ENCODE assay signal across 10 mouse cellular contexts in genomic region chr6:113480555-113481373, GRCm38 (mm10). TPM values are rescaled to one million over a fixed set of nuclear protein-coding genes. Genes with fewer than 3 reads are reported as not detected.
DNase-seq lines count a peak whose midpoint lies in the region; ATAC-seq and TF ChIP-seq lines count a peak whose summit lies in the region.
"Had no signal": no experiment of that assay in that cellular context is flagged by ENCODE, and none has a peak within 500 bp of the region (broad histone marks: within the 10 kb centered on the region; RNA-seq: fewer than 3 reads in every experiment).

No protein-coding gene starts in this region.

- H3K4me3 ChIP-seq in megakaryocyte, embryonic 14.5 days (replicated peaks), result peak overlapping the region; percentile 46
- H3K4me3 ChIP-seq in kidney, postnatal 0 days (replicated peaks; ENCODE audit: low read depth, low read length), result no peak overlapping the region
- no peak overlapping the region for H3K4me3 ChIP-seq in stomach, embryonic 15.5 days (replicated peaks)
- no peak overlapping the region for H3K4me3 ChIP-seq in intestine, embryonic 15.5 days (replicated peaks)

- H3K27ac ChIP-seq in kidney, postnatal 0 days, result no peak overlapping the region
- H3K27ac ChIP-seq in stomach, embryonic 15.5 days, result peak overlapping the region; percentile 35; the same call in 1 of the 2 replicates
- H3K27ac ChIP-seq in intestine, embryonic 15.5 days, result no peak overlapping the region

- peaks cover 34% of the 10 kb centered on the region for H3K27me3 ChIP-seq in megakaryocyte, embryonic 14.5 days (replicated peaks)
- no peaks in the 10 kb centered on the region for H3K27me3 ChIP-seq in kidney, postnatal 0 days (ENCODE audit: insufficient read depth, low read length)
- peaks cover 23% of the 10 kb centered on the region; the same call in 1 of the 2 replicates for H3K27me3 ChIP-seq in stomach, embryonic 15.5 days (replicated peaks)
- peaks cover 24% of the 10 kb centered on the region for H3K27me3 ChIP-seq in intestine, embryonic 15.5 days (replicated peaks)

- 57% methylated on average over 18 of the region's 18 CpGs for WGBS in kidney, postnatal 0 days
- WGBS in stomach, embryonic 15.5 days, result 56% methylated on average over 18 of the region's 18 CpGs
- 63% methylated on average over 18 of the region's 18 CpGs for WGBS in intestine, embryonic 15.5 days

- TF ChIP-seq CTCF in kidney, postnatal 0 days (IDR thresholded peaks at IDR 0.05; ENCODE audit: low read depth), result no peak

- ATAC-seq in megakaryocyte, adult 5-6 weeks (ENCODE audit: poor library complexity, severe bottlenecking), result no peak
- no peak for ATAC-seq in kidney, postnatal 0 days (replicated peaks; ENCODE audit: low FRiP score, low read depth)
- ATAC-seq in stomach, embryonic 15.5 days (ENCODE audit: insufficient read depth, low FRiP score, low read depth), result no peak
- no peak for ATAC-seq in intestine, embryonic 15.5 days

- H3K36me3 ChIP-seq in megakaryocyte, embryonic 14.5 days (replicated peaks; ENCODE audit: low read length), result peaks cover 11% of the 10 kb centered on the region
- no peaks in the 10 kb centered on the region for H3K36me3 ChIP-seq in kidney, postnatal 0 days (ENCODE audit: insufficient read depth, low read length)
- H3K36me3 ChIP-seq in stomach, embryonic 15.5 days, result no peaks in the 10 kb centered on the region
- H3K36me3 ChIP-seq in intestine, embryonic 15.5 days, result no peaks in the 10 kb centered on the region

- H3K4me1 ChIP-seq in megakaryocyte, embryonic 14.5 days, result peaks cover 61% of the 10 kb centered on the region
- H3K4me1 ChIP-seq in kidney, postnatal 0 days (replicated peaks; ENCODE audit: insufficient read depth, low read length), result peaks cover 11% of the 10 kb centered on the region
- H3K4me1 ChIP-seq in stomach, embryonic 15.5 days, result peaks cover 15% of the 10 kb centered on the region
- peaks cover 15% of the 10 kb centered on the region for H3K4me1 ChIP-seq in intestine, embryonic 15.5 days (replicated peaks)

- H3K4me2 ChIP-seq in kidney, postnatal 0 days (ENCODE audit: low read length), result no peak overlapping the region
- no peak overlapping the region for H3K4me2 ChIP-seq in stomach, embryonic 15.5 days
- H3K4me2 ChIP-seq in intestine, embryonic 15.5 days (replicated peaks), result no peak overlapping the region

- H3K9ac ChIP-seq in kidney, postnatal 0 days (ENCODE audit: low read depth, low read length), result no peak overlapping the region
- no peak overlapping the region for H3K9ac ChIP-seq in stomach, embryonic 15.5 days
- H3K9ac ChIP-seq in intestine, embryonic 15.5 days, result no peak overlapping the region

- peak; percentile 84 for DNase-seq in fibroblast of lung, adult 2 months (ENCODE audit: low read depth)
- peak; percentile 3 for DNase-seq in kidney, postnatal 0 days (ENCODE audit: low spot score)
- DNase-seq in right cerebral cortex, adult 18-20 months, result no peak
- no peak for DNase-seq in yolk sac, embryonic 10.5 days (ENCODE audit: low spot score)
- DNase-seq: cerebellum, adult 11-12 months had no signal

- H3K9me3 ChIP-seq in megakaryocyte, embryonic 14.5 days, result no peaks in the 10 kb centered on the region
- no peaks in the 10 kb centered on the region for H3K9me3 ChIP-seq in kidney, postnatal 0 days (replicated peaks; ENCODE audit: low read length)
- no peaks in the 10 kb centered on the region for H3K9me3 ChIP-seq in stomach, embryonic 15.5 days
- H3K9me3 ChIP-seq in intestine, embryonic 15.5 days, result no peaks in the 10 kb centered on the region

RNA-seq across cellular contexts. Expression of gene Creld1, which starts 2.3 kb away (rescaled TPM):
- 157 and 220 TPM in 2 replicates for polyA plus RNA-seq in megakaryocyte, embryonic 14.5 days (2012; ENCODE audit: insufficient read depth, low replicate concordance)
- total RNA-seq in megakaryocyte, adult 5-6 weeks (2015), result 0.27 and 2.1 TPM in 2 replicates
- 1.9 and 3.4 TPM in 2 replicates for total RNA-seq in megakaryocyte, adult 5-6 weeks (2017)
- polyA plus RNA-seq in kidney, postnatal 0 days (2015; fragmentation: Nextera tagmentation; extraction: Ambion mirVana), result 25.7 and 28.7 TPM in 2 replicates
- 23.2 and 23.3 TPM in 2 replicates for polyA plus RNA-seq in stomach, embryonic 15.5 days (2015; fragmentation: Nextera tagmentation; extraction: Ambion mirVana)
- polyA plus RNA-seq in intestine, embryonic 15.5 days (2015; fragmentation: Nextera tagmentation; extraction: Ambion mirVana), result 21.9 and 22.7 TPM in 2 replicates

RNA-seq across cellular contexts. Expression of gene Il17rc, which starts 9.5 kb away (rescaled TPM):
- 0.25 TPM in 1 of 2 replicates, not detected in the other for polyA plus RNA-seq in megakaryocyte, embryonic 14.5 days (2012; ENCODE audit: insufficient read depth, low replicate concordance)
- not detected in 2 replicates for total RNA-seq in megakaryocyte, adult 5-6 weeks (2015)
- total RNA-seq in megakaryocyte, adult 5-6 weeks (2017), result not detected in 2 replicates
- 28.0 and 28.8 TPM in 2 replicates for polyA plus RNA-seq in kidney, postnatal 0 days (2015; fragmentation: Nextera tagmentation; extraction: Ambion mirVana)
- polyA plus RNA-seq in stomach, embryonic 15.5 days (2015; fragmentation: Nextera tagmentation; extraction: Ambion mirVana), result 26.4 and 26.7 TPM in 2 replicates
- 26.6 and 27.2 TPM in 2 replicates for polyA plus RNA-seq in intestine, embryonic 15.5 days (2015; fragmentation: Nextera tagmentation; extraction: Ambion mirVana)

RNA-seq across cellular contexts. Expression of gene Prrt3, which starts 21.0 kb away (rescaled TPM):
- 0.57 TPM in 1 of 2 replicates, not detected in the other for polyA plus RNA-seq in megakaryocyte, embryonic 14.5 days (2012; ENCODE audit: insufficient read depth, low replicate concordance)
- total RNA-seq in megakaryocyte, adult 5-6 weeks (2015), result 0.09 TPM in 1 of 2 replicates, not detected in the other
- not detected in 2 replicates for total RNA-seq in megakaryocyte, adult 5-6 weeks (2017)
- 0.52 and 0.55 TPM in 2 replicates for polyA plus RNA-seq in kidney, postnatal 0 days (2015; fragmentation: Nextera tagmentation; extraction: Ambion mirVana)
- 0.40 and 0.54 TPM in 2 replicates for polyA plus RNA-seq in stomach, embryonic 15.5 days (2015; fragmentation: Nextera tagmentation; extraction: Ambion mirVana)
- polyA plus RNA-seq in intestine, embryonic 15.5 days (2015; fragmentation: Nextera tagmentation; extraction: Ambion mirVana), result 0.43 and 0.45 TPM in 2 replicates
- total RNA-seq: hematopoietic stem cell, adult 5-6 weeks had no signal

RNA-seq across cellular contexts. Expression of gene Il17re, which starts 22.5 kb away (rescaled TPM):
- 1.0 TPM in 1 of 2 replicates, not detected in the other for polyA plus RNA-seq in megakaryocyte, embryonic 14.5 days (2012; ENCODE audit: insufficient read depth, low replicate concordance)
- not detected in 2 replicates for total RNA-seq in megakaryocyte, adult 5-6 weeks (2015)
- total RNA-seq in megakaryocyte, adult 5-6 weeks (2017), result not detected in 2 replicates
- polyA plus RNA-seq in kidney, postnatal 0 days (2015; fragmentation: Nextera tagmentation; extraction: Ambion mirVana), result 10.9 and 11.1 TPM in 2 replicates
- 16.8 and 18.2 TPM in 2 replicates for polyA plus RNA-seq in stomach, embryonic 15.5 days (2015; fragmentation: Nextera tagmentation; extraction: Ambion mirVana)
- polyA plus RNA-seq in intestine, embryonic 15.5 days (2015; fragmentation: Nextera tagmentation; extraction: Ambion mirVana), result 7.8 and 8.4 TPM in 2 replicates

RNA-seq across cellular contexts. Expression of gene Jagn1, which starts 38.4 kb away (rescaled TPM):
- polyA plus RNA-seq in megakaryocyte, embryonic 14.5 days (2012; ENCODE audit: insufficient read depth, low replicate concordance), result 1.5 and 10.3 TPM in 2 replicates
- total RNA-seq in megakaryocyte, adult 5-6 weeks (2015), result 34.2 and 43.6 TPM in 2 replicates
- total RNA-seq in megakaryocyte, adult 5-6 weeks (2017), result 11.0 and 12.7 TPM in 2 replicates
- 111 and 114 TPM in 2 replicates for polyA plus RNA-seq in kidney, postnatal 0 days (2015; fragmentation: Nextera tagmentation; extraction: Ambion mirVana)
- 84.2 and 91.1 TPM in 2 replicates for polyA plus RNA-seq in stomach, embryonic 15.5 days (2015; fragmentation: Nextera tagmentation; extraction: Ambion mirVana)
- 83.8 and 87.7 TPM in 2 replicates for polyA plus RNA-seq in intestine, embryonic 15.5 days (2015; fragmentation: Nextera tagmentation; extraction: Ambion mirVana)

Comparison
In these comparisons a context has a peak if more than half of its experiments do, and no peak if none do; other contexts are left out.
1. DNase-seq: peak in fibroblast of lung, adult 2 months (single experiment) and kidney, postnatal 0 days (single experiment); none in right cerebral cortex, adult 18-20 months (single experiment) and yolk sac, embryonic 10.5 days (single experiment).
2. RNA of gene Il17rc, which starts 9.5 kb away (polyA plus RNA-seq): 28.0 to 28.8 TPM in kidney, postnatal 0 days, 26.6 to 27.2 TPM in intestine, embryonic 15.5 days and 26.4 to 26.7 TPM in stomach, embryonic 15.5 days; 0.25 TPM in megakaryocyte, embryonic 14.5 days; every median in the first group is over 10 times any median in the second.